Mouse (Mus musculus) limb, embryonic 14.5 days (tissue): ENCODE data around the gene Trim33. TPM values are rescaled to one million over a fixed set of nuclear protein-coding genes. Genes with fewer than 3 reads are reported as not detected.
A peak's percentile ranks its signal among the peaks of the same experiment; 100 is the strongest.

Experiments used
- ATAC-seq: fragments of 200-750 bp; cut with Nextera tagmentation; 2 replicates; pipeline ENCODE4 v1.8.0; 2017; ENCODE audit warnings: low read depth, moderate number of reproducible peaks, moderate TSS enrichment; ENCODE audit not compliant: low FRiP score
- DNase-seq: peaks from one replicate; pipeline ENCODE4 v3.0.0-alpha.2; 2015; ENCODE audit warnings: low spot score
- H3K27ac ChIP-seq: fragments of 300-500 bp; sonication (generic); replicated peaks from 2 replicates; pipeline ENCODE4 v1.5.1; 2014; ENCODE audit warnings: low read depth, mild to moderate bottlenecking, low read length, moderate library complexity, mixed read lengths
- H3K27me3 ChIP-seq: fragments of 300-500 bp; sonication (generic); 2 replicates; pipeline ENCODE4 v1.6.1; 2014; ENCODE audit warnings: low read length, mixed read lengths; ENCODE audit not compliant: control insufficient read depth, insufficient read depth
- H3K36me3 ChIP-seq: fragments of 300-500 bp; sonication (generic); 2 replicates; pipeline ENCODE4 v1.6.1; 2014; ENCODE audit warnings: mild to moderate bottlenecking, low read length, moderate library complexity, mixed read lengths; ENCODE audit not compliant: control insufficient read depth, insufficient read depth
- H3K4me1 ChIP-seq: fragments of 300-500 bp; sonication (generic); 2 replicates; pipeline ENCODE4 v1.6.1; 2014; ENCODE audit warnings: antibody characterized with exemption, low read length, mixed read lengths; ENCODE audit not compliant: control insufficient read depth, insufficient read depth
- H3K4me2 ChIP-seq: fragments of 300-500 bp; sonication (generic); replicated peaks from 2 replicates; pipeline ENCODE4 v1.6.1; 2014; ENCODE audit warnings: low read depth, mild to moderate bottlenecking, low read length, moderate library complexity; ENCODE audit not compliant: severe bottlenecking
- H3K4me3 ChIP-seq: fragments of 300-500 bp; sonication (generic); replicated peaks from 2 replicates; pipeline ENCODE4 v1.5.1; 2014; ENCODE audit warnings: low read length
- H3K9ac ChIP-seq: fragments of 300-500 bp; sonication (generic); 2 replicates; pipeline ENCODE4 v1.6.1; 2014; ENCODE audit warnings: mild to moderate bottlenecking, low read depth, low read length, moderate library complexity; ENCODE audit not compliant: severe bottlenecking
- H3K9me3 ChIP-seq: fragments of 300-500 bp; sonication (generic); 2 replicates; pipeline ENCODE4 v1.6.1; 2016; ENCODE audit warnings: low read length; ENCODE audit not compliant: control insufficient read depth
- POLR2A ChIP-seq: fragments of 200-500 bp; IDR thresholded peaks from 2 replicates; pipeline ENCODE4 v1.8.0; 2012; ENCODE audit warnings: inconsistent platforms, mild to moderate bottlenecking, moderate library complexity, borderline replicate concordance; ENCODE audit not compliant: insufficient read depth, insufficient read length; ENCODE audit errors: extremely low read depth
- whole genome bisulfite sequencing: fragments of 180-500 bp; shearing (Covaris S2); extraction: QIAGEN DNeasy Blood & Tissue Kit; methylation state at CpG from one replicate; pipeline ENCODE4 v1.1.7; 2014; 5-methylcytosine and 5-hydroxymethylcytosine counted together
- polyA plus RNA-seq, 2 experiments: library from polyadenylated mRNA; depleted of rRNA in 1 of 2; stranded (reverse) in 1 of 2; unstranded in 1 of 2; fragments of >200 nt; fragmentation: Nextera tagmentation in 1 of 2; extraction: Ambion mirVana in 1 of 2; gene quantifications; 2 replicates each; pipeline versions ENCODE4 v1.2.1 to v1.2.3; 2012 to 2014

The Trim33 gene
- polyA plus RNA-seq, 2 experiments, result 20.3 to 21.3 TPM

- H3K36me3 ChIP-seq, result no peaks in the 10 kb centered on the region
- H3K4me3 ChIP-seq, result no peak overlapping the region
- no peak overlapping the region for H3K27ac ChIP-seq
- DNase-seq (peak; percentile 80), ATAC-seq (peak; percentile 84)
- H3K9me3 ChIP-seq, result no peaks in the 10 kb centered on the region
- no peaks in the 10 kb centered on the region for H3K4me1 ChIP-seq
- no peaks in the 10 kb centered on the region for H3K27me3 ChIP-seq
- no peak for TF ChIP-seq POLR2A
- H3K9ac ChIP-seq, result no peak overlapping the region
- no peak overlapping the region for H3K4me2 ChIP-seq
Measured at GRCm38 (mm10) chr3:103378018-103378417, 98.9 kb downstream of the Trim33 start.

GRCm38 (mm10) chr3:103379371-103379770, 100.3 kb downstream of the Trim33 start:
- Histone ChIP-seq H3K9ac (no peak overlapping the region), H3K4me2 (no peak overlapping the region), H3K27me3 (no peaks in the 10 kb centered on the region), H3K27ac (no peak overlapping the region), H3K4me1 (no peaks in the 10 kb centered on the region), H3K4me3 (no peak overlapping the region), H3K9me3 (no peaks in the 10 kb centered on the region), H3K36me3 (no peaks in the 10 kb centered on the region)
- TF ChIP-seq POLR2A, result no peak
- DNase-seq, result no peak
- ATAC-seq, result no peak
- 80% methylated on average over 3 of the region's 3 CpGs for WGBS

- H3K27me3 ChIP-seq, result no peaks in the 10 kb centered on the region
- no peak for TF ChIP-seq POLR2A
- no peak overlapping the region for H3K9ac ChIP-seq
- H3K9me3 ChIP-seq, result no peaks in the 10 kb centered on the region
- whole genome bisulfite sequencing, result 79% methylated on average over 8 of the region's 8 CpGs
- H3K36me3 ChIP-seq, result no peaks in the 10 kb centered on the region
- no peak overlapping the region for H3K27ac ChIP-seq
- no peaks in the 10 kb centered on the region for H3K4me1 ChIP-seq
- no peak for ATAC-seq
- no peak overlapping the region for H3K4me3 ChIP-seq
- no peak for DNase-seq
- no peak overlapping the region for H3K4me2 ChIP-seq
Measured at GRCm38 (mm10) chr3:103380814-103381213, 101.7 kb downstream of the Trim33 start.

- no peak overlapping the region for H3K27ac ChIP-seq
- no peaks in the 10 kb centered on the region for H3K36me3 ChIP-seq
- no peaks in the 10 kb centered on the region for H3K9me3 ChIP-seq
- H3K27me3 ChIP-seq, result no peaks in the 10 kb centered on the region
- H3K4me2 ChIP-seq, result no peak overlapping the region
- ATAC-seq (no peak), DNase-seq (no peak)
- WGBS, result 94% methylated on average over 6 of the region's 6 CpGs
- no peak overlapping the region for H3K4me3 ChIP-seq
- no peak for TF ChIP-seq POLR2A
- no peak overlapping the region for H3K9ac ChIP-seq
- H3K4me1 ChIP-seq, result no peaks in the 10 kb centered on the region
Measured at GRCm38 (mm10) chr3:103381441-103381840, 102.3 kb downstream of the Trim33 start.

GRCm38 (mm10) chr3:103382872-103383567, 103.9 kb downstream of the Trim33 start:
- no peaks in the 10 kb centered on the region for H3K9me3 ChIP-seq
- DNase-seq (peak; percentile 91), ATAC-seq (peak; percentile 81; the same call in 1 of the 2 replicates)
- no peak overlapping the region for H3K27ac ChIP-seq
- H3K36me3 ChIP-seq, result no peaks in the 10 kb centered on the region
- H3K9ac ChIP-seq, result no peak overlapping the region
- TF ChIP-seq POLR2A, result no peak
- H3K4me3 ChIP-seq, result no peak overlapping the region
- WGBS, result 21% methylated on average over 17 of the region's 17 CpGs
- H3K4me2 ChIP-seq, result peak overlapping the region; percentile 28
- H3K4me1 ChIP-seq, result no peaks in the 10 kb centered on the region
- H3K27me3 ChIP-seq, result no peaks in the 10 kb centered on the region

GRCm38 (mm10) chr3:103384486-103384885, 105.4 kb downstream of the Trim33 start:
- no peaks in the 10 kb centered on the region for H3K4me1 ChIP-seq
- H3K27me3 ChIP-seq, result no peaks in the 10 kb centered on the region
- DNase-seq (no peak), ATAC-seq (no peak)
- 87% methylated on average over 7 of the region's 7 CpGs for WGBS
- no peak overlapping the region for H3K9ac ChIP-seq
- no peak overlapping the region for H3K4me2 ChIP-seq
- no peak overlapping the region for H3K4me3 ChIP-seq
- no peaks in the 10 kb centered on the region for H3K9me3 ChIP-seq
- no peaks in the 10 kb centered on the region for H3K36me3 ChIP-seq
- TF ChIP-seq POLR2A, result no peak
- no peak overlapping the region for H3K27ac ChIP-seq
